Mouse (Mus musculus) erythroid progenitor cell, adult 5-6 weeks (primary cell): Measurements from ENCODE around the gene Cfap77. TPM values are rescaled to one million over a fixed set of nuclear protein-coding genes. Genes with fewer than 3 reads are reported as not detected.

Experiments
- ATAC-seq: replicated peaks from 2 replicates; pipeline ENCODE4 v1.8.0; 2016; ENCODE audit warnings: moderate number of reproducible peaks, mild to moderate bottlenecking, moderate TSS enrichment, inconsistent platforms; ENCODE audit not compliant: poor library complexity, low FRiP score, severe bottlenecking
- total RNA-seq, 2 experiments: library from RNA; stranded (forward) in 1 of 2; stranded (reverse) in 1 of 2; fragments of 150-400 nt in 1 of 2; fragments of 186-747, 209-891 nt in 1 of 2; gene quantifications; 2 replicates each; pipeline versions ENCODE4 v1.2.3 to v1.2.4; 2015 to 2017; ENCODE audit warnings: low replicate concordance in 2 of 2

Gene Cfap77
- total RNA-seq, 2 experiments from 2014 or later, result not detected

- ATAC-seq, result no peak
Observed at GRCm38 (mm10) chr2:28956874-28957273, 98.0 kb downstream of the Cfap77 start.

- no peak for ATAC-seq
Observed at GRCm38 (mm10) chr2:28954595-28954994, 100.3 kb downstream of the Cfap77 start.

GRCm38 (mm10) chr2:28952981-28953380 is 101.9 kb downstream of the Cfap77 start:
- no peak for ATAC-seq

GRCm38 (mm10) chr2:28946312-28946711 is 108.6 kb downstream of the Cfap77 start:
- no peak for ATAC-seq

- no peak for ATAC-seq
Observed at GRCm38 (mm10) chr2:28945388-28945787, 109.5 kb downstream of the Cfap77 start.

- ATAC-seq, result no peak
Observed at GRCm38 (mm10) chr2:28943666-28944516, 111.0 kb downstream of the Cfap77 start.

- ATAC-seq, result no peak
Observed at GRCm38 (mm10) chr2:28938997-28939396, 115.9 kb downstream of the Cfap77 start.

- ATAC-seq, result no peak
Observed at GRCm38 (mm10) chr2:28930571-28930970, 124.3 kb downstream of the Cfap77 start.

- ATAC-seq, result no peak
Observed at GRCm38 (mm10) chr2:28923912-28924311, 131.0 kb downstream of the Cfap77 start.

GRCm38 (mm10) chr2:28919001-28919400 is 135.9 kb downstream of the Cfap77 start:
- no peak for ATAC-seq

GRCm38 (mm10) chr2:28917518-28918361 is 137.1 kb downstream of the Cfap77 start:
- no peak for ATAC-seq

- ATAC-seq, result no peak
Observed at GRCm38 (mm10) chr2:28917156-28917517, 137.7 kb downstream of the Cfap77 start.

GRCm38 (mm10) chr2:28916513-28916865 is 138.4 kb downstream of the Cfap77 start, which contains the start of gene Barhl1:
TSS of gene Barhl1 (minus strand) at chr2:28916668.
- no peak for ATAC-seq

GRCm38 (mm10) chr2:28915768-28916512 is 138.9 kb downstream of the Cfap77 start:
- no peak for ATAC-seq

GRCm38 (mm10) chr2:28915104-28915738 is 139.6 kb downstream of the Cfap77 start:
- no peak for ATAC-seq

- no peak for ATAC-seq
Observed at GRCm38 (mm10) chr2:28914121-28914520, 140.7 kb downstream of the Cfap77 start.

- no peak for ATAC-seq
Observed at GRCm38 (mm10) chr2:28912961-28913360, 141.9 kb downstream of the Cfap77 start.

- no peak for ATAC-seq
Observed at GRCm38 (mm10) chr2:28912039-28912700, 142.7 kb downstream of the Cfap77 start.

GRCm38 (mm10) chr2:28911331-28912038 is 143.4 kb downstream of the Cfap77 start:
- no peak for ATAC-seq
